Mouse (Mus musculus) right cerebral cortex, adult 2 months (tissue): ENCODE data around the gene Sec23a.
"Not testable (repeated sequence)": the region's sequence is repeated elsewhere in the genome, so short reads cannot be mapped to it uniquely, and the experiment has no call there.

Source experiments
- DNase-seq, 2 experiments: peaks; one replicate each; pipeline ENCODE4 v3.0.0; 2021 to 2022; ENCODE audit warnings: low spot score in 2 of 2

Sec23a gene

DNA sequence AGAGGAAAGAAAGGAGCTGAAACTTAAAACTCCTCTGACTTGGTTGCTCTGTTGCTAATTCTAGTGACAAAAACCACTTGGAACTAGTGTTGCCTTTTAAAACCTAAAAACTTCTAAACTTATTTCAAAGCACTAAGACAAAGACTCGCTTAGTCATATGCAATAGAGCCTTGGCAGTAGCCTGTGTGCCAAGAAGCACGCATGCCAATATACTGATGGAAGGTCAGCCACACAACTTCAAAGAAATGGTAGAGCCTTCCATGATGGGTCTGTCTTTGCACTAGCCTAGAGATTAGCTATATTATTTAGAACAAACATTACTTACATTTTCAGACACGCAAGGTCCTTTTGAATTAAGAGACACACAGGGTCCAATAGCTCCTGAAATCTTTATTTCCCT, 26.1 kb downstream of the Sec23a start:
- no peak for DNase-seq

DNA sequence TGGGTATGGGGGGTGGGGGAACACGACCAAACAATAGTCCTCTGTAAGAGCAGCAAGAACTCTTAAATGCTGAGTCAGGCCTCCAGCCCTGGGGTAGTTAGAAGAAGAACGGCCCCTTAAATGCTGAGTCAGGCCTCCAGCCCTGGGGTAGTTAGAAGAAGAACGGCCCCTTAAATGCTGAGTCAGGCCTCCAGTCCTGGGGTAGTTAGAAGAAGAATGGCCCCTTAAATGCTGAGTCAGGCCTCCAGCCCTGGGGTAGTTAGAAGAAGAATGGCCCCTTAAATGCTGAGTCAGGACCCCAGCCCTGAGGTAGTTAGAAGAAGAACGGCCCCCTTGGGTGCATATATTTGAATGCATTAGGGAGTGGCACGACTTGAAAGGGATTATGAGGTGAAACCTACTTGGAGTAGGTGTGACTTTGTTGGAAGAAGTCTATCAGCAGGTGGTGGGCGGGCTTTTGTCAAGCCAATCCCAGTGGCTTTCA, 30.6 kb downstream of the Sec23a start:
- DNase-seq: not testable (repeated sequence)

DNA sequence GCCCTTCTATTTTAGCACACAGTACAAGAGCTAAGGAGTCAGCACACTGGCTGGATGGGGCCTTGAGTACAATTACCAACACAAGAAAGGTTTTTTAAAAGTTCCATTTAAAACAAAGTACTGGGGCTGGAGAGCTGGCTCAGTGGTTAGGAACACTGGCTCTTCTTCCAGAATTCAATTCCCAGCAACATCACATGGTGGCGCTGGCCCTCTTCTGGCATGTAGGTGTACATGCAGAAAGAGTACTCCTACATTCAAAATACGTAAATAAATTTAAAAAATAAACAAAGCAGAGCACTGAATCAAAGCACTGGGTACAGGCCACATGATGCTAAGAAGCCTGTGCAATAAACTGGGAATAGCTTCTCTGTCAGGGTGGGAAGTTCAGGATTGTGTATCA, 34.9 kb downstream of the Sec23a start:
- DNase-seq: no peak

DNA sequence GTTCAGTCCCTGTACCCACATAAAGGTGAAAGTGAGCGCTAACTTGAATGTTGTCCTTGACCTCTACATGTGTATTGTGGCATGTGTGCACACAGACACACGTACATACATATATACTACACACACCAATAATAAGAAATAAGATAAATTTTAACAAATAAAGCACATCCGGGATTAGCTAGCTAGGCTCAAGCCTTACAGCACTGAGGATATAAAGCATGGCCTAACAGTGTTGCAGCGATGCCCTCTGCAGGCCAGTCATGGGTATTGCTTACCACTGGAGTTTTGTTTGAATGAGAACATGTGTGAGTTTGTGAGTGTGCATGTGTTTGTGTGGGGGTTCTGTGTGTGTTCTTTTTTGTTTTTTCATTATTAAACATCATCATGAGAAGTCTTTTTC, 47.2 kb downstream of the Sec23a start:
- DNase-seq: peak; percentile 54 to 58

DNA sequence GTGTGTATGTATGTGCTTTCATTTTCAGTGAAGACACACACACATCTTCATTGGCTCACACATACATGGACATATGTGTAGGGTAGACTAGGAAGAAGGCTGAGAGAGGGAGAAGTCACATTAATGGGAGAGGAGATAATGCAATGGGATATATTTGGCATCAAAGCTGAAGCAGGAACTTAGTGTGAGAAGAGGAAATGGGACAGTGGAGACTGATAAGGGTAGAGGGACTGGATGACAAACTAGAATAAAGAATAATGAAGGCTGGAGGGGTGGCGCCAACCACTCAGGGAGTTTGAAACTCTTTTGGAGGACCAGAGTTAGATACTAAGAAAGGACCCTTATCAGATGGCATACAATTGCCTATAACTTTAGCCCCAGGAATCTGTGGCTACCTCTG, 51.0 kb downstream of the Sec23a start:
- no peak for DNase-seq

DNA sequence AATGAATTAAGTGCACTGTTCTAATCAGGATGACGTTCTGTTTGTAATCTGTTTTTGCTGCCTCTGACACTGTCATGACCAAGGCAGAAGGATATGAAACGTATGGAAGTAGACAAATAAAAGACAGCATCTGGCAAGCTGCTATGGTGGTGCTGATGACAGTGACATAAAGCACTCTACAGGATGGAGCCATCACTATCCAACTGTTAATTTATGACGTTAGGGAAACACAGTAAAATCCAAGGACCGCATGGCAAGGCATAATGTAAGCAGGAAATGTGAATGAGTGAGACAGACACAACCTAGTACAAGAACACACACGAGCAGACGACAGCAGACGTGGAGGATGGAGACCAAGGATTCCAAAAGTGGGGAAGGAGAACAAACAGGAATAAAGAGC, 55.2 kb downstream of the Sec23a start:
- DNase-seq: no peak

DNA sequence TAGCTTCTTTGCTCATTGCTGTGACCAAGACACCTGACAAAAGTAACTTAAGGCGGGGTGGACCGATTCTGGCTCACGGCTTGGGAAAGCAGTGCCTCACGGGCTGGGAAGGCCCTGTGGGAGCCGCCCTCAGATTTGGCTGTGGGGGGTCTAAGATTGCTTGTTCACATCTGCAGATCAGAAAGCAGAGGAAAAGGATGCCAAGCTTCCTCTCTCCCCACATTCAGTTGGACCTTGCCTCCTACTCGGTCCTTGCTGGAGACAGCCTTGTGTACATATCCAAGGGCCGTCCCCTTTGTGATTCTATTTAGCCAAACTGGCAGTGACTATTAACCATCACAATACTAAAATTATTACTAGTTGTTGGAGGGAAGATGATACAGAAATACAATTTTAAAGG, 55.7 kb downstream of the Sec23a start:
- no peak for DNase-seq

DNA sequence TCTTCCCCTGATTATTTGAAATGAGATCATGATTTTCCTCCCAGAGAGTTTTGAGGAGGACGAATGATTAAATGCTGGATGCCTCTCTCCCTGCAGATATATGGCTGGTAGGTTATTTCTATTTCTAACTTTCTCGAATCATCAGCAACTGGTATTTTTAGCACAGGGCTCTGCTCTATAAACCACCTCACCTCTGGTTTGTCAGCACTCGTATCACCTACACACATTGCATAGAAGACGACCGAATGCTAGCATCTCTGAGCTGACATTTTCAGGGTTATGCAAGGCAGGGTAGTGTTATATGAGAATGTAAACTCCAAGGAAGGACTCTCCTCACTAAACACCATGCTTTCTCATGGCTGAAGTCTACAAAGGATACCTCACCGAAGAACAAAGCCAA, 63.9 kb downstream of the Sec23a start:
- DNase-seq: no peak

DNA sequence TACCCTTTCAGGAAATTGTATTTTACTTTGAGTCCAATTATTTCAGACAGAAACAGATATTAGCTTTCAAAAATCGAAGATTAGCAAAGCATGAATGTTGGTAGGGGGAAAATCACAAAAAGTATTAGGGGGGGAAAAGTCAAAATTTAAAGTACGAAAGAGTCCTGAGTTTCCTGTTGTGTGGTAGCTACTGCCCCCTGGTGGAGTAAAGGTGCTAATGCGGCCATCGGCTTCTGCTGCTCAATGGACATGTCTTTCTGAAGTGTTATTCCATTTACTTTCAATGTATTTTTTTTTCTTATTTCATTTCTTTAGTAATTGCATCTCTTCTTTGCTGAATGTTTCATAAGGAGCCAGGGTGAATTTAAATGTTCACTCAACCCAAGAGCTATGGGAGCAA, 64.6 kb downstream of the Sec23a start:
- DNase-seq: peak; percentile 80 to 83

DNA sequence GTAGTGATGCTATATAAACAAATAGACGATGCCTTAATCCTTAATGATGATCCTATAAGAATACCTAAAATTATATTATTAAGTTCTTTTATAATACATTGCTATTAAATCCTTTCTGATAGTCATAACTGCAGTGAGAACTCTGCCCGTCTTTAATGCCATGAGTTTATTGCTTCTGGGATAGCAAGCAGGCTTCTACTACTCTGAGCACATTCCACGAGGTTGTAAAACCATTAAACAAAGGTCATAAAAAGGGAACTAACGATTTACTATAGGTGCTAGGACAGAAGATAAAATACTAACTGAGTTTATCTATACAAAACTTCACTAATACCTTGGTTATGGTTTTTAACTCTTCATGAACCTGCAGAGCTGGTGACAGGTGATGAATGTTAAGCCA, 69.3 kb downstream of the Sec23a start:
- no peak for DNase-seq

DNA sequence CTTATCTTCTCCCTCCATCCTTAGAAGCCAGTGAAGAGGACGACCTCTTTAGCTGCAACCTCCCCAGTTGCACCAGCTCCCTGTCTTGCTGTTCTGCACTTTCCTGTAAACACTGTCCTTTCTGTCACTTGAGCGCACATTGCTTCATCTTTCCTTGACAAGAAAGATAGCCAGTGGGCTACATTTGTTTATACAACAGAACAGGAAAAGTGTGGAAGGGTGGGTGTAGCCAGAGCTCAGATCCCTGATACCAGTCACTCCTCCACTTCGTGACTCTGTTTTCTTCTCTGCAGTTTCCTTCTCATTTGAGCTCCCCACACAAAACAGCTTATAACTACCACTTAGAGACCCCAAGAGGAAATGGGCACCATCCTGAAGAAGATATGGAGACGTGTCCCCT, 77.2 kb downstream of the Sec23a start:
- DNase-seq: no peak

DNA sequence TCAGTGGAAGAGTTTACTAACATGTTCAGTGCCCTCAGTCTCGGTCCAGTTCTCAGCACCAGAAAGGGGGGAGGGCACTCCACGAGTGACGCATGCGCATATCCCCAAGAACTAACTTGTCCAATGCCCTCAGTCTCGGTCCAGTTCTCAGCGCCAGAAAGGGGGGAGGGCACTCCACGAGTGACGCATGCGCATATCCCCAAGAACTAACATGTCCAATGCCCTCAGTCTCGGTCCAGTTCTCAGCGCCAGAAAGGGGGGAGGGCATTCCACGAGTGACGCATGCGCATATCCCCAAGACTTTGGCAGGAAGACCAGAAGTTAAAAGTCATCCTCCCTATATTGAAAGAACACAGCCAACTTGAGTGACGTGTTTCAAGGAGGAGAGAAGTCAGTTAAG, 86.8 kb downstream of the Sec23a start:
- DNase-seq: no peak

DNA sequence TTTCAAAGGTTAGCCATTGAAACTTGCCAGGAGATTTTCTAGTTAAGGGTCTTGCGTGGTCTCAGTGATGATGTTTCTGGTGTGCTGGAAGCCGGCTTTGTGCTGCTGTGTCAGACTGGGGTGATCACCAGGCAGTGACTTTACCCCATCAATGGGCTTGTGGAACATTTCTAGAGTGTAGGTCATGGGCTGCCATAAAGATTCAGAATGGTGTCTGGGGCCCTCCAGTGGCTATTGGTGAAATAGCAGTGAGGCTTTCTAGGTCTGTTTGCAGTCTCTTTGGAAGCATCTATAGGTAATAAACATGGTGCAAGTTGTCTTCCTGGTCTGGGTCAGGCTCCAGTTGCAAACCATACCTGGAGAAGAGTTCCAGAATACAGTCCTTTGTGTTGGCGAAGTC, 87.8 kb downstream of the Sec23a start:
- DNase-seq: peak; percentile 79 to 88

DNA sequence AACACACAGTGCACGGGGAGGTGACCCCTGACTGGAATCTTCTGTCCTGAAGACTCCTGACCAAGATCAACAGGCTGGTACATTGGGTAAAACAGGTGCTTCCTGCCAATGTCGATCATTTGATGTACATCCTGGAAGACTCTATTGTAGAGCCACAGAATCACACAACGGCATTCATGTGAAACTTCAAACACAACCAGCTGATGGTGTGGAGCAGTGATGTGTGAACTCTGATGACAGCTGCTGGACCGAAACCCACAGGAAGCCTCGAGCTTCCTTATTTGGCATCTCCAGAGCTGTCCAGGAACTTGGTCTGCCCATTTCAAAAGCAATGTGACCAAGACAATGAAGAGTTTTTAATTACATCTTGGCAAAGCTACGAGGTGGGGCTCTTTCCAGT, 91.0 kb downstream of the Sec23a start:
- DNase-seq: no peak

DNA sequence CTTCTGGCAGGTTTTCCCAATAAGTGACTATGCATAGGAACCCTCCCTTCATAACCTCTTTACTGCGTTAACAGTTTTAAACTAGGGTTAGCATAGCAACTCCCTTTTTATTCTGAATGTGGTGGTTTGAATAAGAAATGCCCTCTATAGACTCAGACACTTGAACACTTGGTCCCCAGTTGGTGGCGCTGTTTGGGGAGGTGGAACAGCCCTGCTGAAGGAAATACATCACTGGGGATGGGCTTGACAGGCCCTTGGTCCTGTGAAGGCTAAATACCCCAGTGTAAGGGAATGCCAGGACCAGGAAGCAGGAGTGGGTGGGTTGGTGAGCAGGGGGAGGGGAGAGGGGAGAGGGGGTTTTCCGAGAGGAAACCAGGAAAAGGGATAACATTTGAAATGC, 92.3 kb downstream of the Sec23a start:
- no peak for DNase-seq

DNA sequence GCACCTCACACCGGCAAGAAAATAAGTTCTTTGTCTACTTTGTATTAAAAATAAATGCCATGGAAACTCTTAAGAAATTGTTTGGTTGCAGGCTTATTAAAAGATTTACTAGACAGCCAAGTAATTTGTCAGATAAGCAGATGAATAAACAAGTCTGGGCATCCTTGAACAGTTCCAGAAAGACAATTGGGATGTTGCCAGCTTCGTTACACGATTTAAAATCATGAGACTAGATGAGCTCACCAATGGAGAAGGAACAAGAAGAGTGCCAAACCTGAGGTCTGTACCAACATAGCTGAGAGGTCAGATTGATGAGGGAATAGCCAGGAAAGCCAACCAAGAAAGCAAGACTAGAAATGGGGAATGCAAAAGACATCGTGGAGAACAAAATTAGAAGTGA, 102.0 kb downstream of the Sec23a start:
- DNase-seq: no peak
